Mouse (Mus musculus) cerebellum, adult 8-10 months (tissue): Measurements from ENCODE around the gene Caly.

ENCODE experiments used
- DNase-seq: peaks from one replicate; pipeline ENCODE4 v3.0.0; 2022

Gene Caly

DNA sequence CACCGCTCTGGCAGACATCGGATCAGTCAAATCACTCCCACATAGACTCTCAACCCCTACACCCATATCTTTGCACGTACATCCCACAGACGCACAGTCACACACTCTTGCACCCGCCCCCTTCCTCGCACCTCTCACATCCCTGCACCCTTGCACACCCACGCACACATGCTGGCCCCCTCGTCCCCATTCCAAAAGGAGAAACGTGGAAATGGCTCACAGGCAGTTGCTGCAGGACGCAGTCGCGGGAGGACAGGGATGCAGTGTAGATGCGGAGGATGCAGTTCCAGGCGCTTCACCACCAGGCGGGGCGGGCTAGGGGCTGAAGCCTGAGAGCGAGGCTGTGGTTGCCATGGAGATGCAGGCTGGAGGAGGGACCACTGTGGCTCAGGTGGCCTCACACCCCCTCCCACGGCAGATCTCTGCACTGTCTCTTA, at the start of gene Caly:
Gene Caly, minus strand, starts transcription at position 307 of the 437 bp plus-strand sequence.
- peak; percentile 75 for DNase-seq

DNA sequence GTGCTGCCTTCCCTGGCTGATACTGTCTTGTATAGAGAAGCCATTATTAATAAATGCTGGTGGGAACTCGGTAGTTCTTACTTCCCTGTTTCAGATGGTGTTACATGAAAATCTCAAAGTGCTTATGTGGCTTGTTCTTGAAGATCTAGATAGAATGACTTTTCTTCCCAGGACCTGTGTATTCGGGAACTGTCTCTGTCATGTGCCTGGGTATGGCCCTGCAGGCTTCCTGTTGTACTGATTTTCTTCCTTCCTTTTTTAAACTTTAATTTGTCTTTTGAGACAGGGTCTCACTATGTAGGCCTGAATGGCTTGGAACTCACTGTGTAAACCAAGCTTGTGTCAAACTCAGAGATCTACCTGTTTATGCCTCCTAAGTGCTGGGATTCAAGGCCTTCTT, 45.6 kb upstream of the Caly start:
- DNase-seq, result no peak

- no peak for DNase-seq
These were observed 44.6 kb upstream of the Caly start for GRCm38 (mm10) chr7:140126934-140127333.

DNA sequence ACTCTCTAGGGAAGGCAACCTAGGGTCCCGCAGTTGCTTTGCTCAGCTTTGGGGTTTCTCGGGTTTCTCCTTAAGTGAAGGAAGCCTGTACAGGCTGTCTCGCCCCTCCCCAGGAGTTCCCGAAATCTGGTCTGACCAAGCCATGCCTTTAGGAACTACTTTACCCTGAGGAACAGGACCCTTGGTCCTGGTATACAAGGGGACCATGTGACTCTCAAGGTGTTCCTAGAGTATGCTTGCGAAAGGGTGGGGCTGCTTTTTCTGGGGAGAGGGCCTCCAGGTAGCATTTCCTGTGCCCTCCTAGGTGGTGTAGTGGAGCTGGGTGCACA, 43.6 kb upstream of the Caly start:
- no peak for DNase-seq

DNA sequence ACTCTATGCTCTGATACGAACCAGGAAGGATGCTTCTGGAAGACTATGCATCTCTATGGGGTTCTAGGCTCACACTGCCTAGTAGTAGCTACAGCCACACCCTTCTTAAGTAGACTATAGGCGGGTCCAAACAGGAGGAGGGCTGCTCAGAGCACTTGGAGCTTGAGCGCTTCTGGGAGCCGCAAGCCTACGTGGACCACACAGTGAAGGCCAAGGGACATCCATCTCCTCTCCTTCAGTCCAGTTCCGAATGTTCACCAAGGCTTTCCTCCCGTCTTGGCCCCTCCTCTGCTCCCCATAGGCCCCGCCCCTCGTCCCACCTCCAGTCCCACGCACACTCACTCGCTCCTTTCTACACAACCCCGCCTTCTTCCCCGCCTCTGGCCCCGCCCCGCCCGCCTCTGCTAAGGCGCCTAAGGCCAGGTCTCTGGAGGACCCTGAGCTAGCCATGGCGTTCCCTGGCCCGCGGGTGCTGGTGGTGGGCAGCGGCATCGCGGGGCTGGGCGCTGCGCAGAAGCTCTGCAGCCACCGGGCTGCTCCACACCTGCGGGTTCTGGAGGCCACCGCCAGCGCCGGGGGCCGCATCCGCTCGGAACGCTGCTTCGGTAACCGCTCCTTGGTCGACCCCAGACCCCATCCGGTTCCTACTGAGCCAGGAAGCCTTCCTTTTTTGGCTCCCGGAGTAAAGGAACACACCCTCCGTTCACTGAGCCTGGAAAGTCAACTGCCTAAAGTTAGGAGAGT, 43.1 kb upstream of the Caly start:
- peak; percentile 92 for DNase-seq

DNA sequence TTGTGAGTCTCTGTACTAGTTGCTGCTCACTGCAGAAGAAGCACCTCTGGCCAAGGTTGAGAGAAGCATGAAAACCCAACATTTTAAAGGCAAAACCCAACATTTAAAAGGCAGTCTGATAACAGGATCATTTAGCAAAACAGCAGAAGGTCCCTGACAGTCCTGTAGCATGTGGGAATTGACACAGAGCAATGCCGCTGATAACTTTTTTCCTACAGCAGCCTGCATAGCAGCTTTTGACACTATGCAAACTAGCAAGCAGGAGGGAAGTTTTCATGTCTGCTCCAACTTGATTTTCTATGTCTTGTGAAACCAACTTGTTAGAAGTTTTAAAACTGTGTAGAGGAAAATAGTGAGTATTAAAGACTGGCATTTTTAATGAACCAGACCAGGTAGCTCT, 42.0 kb upstream of the Caly start:
- no peak for DNase-seq

GRCm38 (mm10) chr7:140122765-140123164, 40.4 kb upstream of the Caly start:
- no peak for DNase-seq

DNA sequence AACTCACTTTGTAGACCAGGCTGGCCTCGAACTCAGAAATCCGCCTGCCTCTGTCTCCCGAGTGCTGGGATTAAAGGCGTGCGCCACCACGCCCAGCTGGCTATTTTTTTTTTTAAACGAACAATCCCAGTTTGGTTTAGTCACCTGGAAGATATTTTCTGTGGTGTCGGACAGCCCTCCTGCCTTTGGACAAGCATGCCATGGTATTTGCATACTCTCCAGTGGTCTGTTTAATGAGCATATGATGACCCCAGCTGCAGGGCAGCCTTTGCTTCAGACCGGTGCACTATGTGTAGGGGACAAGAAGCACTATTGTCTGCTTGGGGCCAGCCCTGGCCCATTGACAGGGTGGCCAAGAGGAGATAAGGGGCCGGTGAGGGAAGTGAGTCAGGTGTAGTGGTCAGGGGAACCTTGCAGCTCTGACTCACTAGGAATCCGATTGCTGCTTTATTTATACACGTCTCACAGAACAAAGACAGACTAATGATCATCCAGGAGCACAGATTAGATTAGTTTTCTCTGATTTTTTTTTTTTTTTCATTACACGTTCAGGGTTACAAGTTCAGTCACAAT, 39.1 kb upstream of the Caly start:
- DNase-seq, result no peak

DNA sequence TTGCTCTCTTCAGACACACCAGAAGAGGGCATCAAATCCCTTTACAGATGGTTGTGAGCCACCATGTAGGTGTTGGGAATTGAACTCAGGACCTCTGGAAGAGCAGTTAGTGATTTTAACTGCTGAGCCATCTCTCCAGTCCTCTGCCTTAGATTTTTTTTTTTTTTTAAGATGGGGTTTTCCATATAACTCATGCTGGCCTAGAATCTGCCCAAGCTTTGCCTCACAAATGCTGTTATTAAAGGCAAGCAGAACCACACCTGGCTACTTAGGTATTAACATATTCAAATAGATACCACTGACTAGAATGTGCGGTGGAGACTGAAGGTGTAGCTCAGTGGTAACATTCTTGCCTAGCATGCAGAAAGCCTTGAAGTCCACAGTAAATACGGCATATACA, 38.1 kb upstream of the Caly start:
- no peak for DNase-seq

DNA sequence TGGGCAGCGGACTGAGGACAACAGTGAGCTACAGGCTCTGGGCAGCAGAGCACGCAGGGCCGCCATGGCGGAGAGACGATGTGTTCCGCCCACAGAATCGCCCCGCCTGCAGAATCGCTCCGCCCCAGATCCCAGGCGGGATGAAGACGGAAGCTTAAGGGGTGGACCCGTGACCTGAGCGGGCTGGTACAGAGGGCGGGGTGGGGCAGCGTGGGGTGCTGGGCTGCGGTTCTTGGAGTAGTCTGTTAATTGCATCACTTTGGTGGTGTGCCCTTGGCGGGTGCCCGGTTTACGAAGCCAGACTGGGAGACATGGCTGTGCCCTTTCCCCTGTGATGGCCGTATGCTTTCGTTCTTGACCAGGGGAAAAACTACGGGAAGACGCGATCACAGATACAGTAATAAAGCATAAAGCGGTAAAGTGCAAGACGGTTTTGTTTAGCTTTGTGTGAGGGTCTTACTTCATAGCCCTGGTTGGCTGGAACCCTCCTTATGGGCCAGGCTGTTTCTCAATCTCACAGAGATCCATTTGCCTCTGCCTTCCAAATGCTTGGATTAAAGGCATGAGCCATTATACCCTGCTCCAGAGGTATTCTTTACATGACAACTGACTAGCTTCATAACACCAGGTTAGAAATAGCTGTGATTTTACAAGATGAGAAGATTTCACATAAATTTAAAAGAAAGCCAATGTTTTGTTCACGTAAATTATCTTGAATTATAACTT, 34.1 kb upstream of the Caly start, which contains the start of gene Echs1:
Gene Echs1, minus strand, starts transcription at position 148 of the 726 bp plus-strand sequence.
- DNase-seq, result peak; percentile 85

GRCm38 (mm10) chr7:140115583-140116328, 33.4 kb upstream of the Caly start, which contains the start of gene Paox:
Paox (plus strand) TSS chr7:140115799.
- DNase-seq, result peak; percentile 23

GRCm38 (mm10) chr7:140111943-140112342, 29.6 kb upstream of the Caly start:
- DNase-seq, result no peak

DNA sequence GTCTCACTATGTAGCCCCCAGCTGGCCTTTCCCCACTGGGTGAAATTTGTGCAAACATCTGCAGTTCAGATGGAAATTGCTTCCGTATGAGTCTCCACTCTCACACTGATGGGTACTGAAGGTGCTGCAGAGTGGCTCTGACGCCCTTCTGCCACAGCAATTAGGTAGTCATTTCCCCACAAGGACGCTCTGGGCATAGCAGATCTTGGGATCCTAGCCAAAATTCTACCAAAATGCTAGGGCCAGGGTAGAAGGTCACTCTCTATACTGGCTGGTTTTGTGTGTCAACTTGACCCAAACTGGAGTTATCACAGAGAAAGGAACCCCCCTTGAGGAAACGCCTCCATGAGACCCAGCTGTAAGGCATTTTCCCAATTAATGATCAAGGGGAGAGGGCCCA, 21.7 kb upstream of the Caly start:
- DNase-seq, result no peak

DNA sequence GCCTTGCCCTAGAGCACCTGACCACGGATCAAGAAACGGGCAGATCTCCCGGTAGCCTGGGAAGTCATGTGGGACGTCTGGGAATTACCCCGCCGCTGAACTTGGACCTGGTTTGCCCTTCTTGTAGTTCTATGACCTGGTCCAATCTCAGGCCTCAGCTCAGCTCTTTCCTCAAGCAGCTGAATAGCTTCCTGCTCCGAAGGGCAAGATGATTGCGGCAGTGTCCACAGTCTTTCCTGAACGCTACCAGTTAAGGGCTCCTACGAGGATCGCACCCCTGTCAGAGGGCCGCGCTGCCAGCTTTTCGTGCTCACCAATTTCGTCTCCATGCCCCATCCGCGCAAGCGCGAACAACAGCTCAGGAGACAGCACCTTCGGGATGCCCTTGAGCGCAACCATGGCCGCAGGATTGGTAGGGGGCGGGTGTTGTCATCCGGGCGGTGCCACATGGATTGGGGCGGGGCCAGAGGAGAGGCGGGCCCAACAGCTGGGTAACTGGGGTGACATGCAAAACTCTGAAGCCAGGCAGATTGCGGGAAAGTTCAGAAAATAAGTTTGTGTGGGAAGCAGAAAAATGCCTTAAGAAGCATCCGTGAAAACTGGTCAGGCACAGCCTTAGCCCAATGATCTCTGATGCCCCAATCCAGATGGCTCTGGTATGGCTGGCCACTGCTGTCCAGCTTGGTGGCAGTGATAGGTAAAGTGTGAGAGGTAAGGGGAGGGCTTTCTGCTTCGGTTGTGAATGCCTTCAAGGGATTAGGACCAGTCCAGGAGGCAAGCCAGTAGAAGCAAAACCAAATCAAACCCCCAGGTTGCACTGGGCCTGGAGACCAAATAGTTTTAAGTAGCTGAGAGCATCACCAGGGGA, 19.9 kb upstream of the Caly start, which contains the start of gene Fuom:
Gene Fuom, minus strand, starts transcription at position 449 of the 868 bp plus-strand sequence.
- DNase-seq, result peak; percentile 82

GRCm38 (mm10) chr7:140101498-140101897, 19.1 kb upstream of the Caly start:
- peak; percentile 43 for DNase-seq

DNA sequence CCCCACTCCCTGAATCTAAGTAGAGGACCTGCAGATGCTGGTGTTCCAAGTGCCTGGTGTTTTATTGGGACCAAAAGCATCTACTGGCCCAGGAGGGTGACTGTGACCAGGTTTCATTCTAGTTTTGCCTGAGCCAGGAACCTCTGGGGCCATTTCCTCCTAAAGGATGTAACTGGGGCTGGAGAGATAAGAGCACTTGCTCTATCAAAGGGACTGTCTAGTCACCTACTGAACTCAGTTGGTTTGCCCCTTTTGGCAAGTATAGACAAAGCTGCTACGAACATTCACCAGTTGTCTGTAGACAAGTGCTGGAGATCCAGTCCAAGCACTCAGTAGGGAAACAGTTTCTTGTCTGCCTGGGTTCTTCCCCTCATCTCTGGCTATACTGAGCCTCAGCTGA, 16.1 kb upstream of the Caly start:
- no peak for DNase-seq

- no peak for DNase-seq
These were observed 13.7 kb upstream of the Caly start for GRCm38 (mm10) chr7:140096055-140096454.

GRCm38 (mm10) chr7:140095556-140095955, 13.2 kb upstream of the Caly start:
- DNase-seq, result no peak

DNA sequence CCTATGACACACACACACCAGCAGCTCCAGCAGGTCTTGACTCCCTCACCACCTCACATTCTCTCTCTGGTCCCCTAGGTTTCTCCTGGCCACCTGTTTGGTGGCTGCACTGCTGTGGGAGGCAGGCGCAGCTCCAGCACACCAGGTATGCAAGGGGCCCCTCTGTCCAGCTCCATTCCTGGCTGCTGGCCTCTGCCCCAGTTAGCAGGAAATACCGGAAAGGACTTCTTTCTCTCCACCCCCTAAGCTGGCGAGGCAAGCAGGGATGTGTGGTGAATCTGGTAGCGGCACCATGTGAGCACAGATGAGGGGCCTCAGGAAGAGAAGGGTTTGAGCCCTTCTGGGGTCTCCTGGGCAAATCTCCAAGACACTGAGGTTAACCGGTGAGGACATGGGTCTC, 12.6 kb upstream of the Caly start:
- no peak for DNase-seq

- DNase-seq, result no peak
These were observed 10.7 kb upstream of the Caly start, which contains the start of gene Prap1 for GRCm38 (mm10) chr7:140092924-140093528. Prap1 (plus strand) TSS chr7:140093395.

- DNase-seq, result no peak
These were observed 8.3 kb upstream of the Caly start for GRCm38 (mm10) chr7:140090601-140091000.
